9 mouse cellular contexts compared by ENCODE assay signal in genomic region chr9:101262815-101263214, GRCm38 (mm10).
"Had no signal": no experiment of that assay in that cellular context is flagged by ENCODE, and none has a peak within 500 bp of the region (broad histone marks: within the 10 kb centered on the region; RNA-seq: fewer than 3 reads in every experiment).

No protein-coding gene starts in this region.

- H3K4me1 ChIP-seq: midbrain, embryonic 10.5 days had no signal

- H3K27me3 ChIP-seq: limb, embryonic 15.5 days; liver, embryonic 12.5 days; neural tube, embryonic 15.5 days had no signal

- DNase-seq: midbrain, embryonic 14.5 days; right cerebral cortex, postnatal 25 days; thymus, adult 18-20 months; thymus, postnatal 14 days had no signal

- H3K9ac ChIP-seq: limb, embryonic 15.5 days; liver, embryonic 12.5 days; neural tube, embryonic 15.5 days had no signal

- H3K27ac ChIP-seq: liver, embryonic 12.5 days; midbrain, embryonic 10.5 days; neural tube, embryonic 15.5 days had no signal

- H3K4me3 ChIP-seq: limb, embryonic 15.5 days; liver, embryonic 12.5 days; midbrain, embryonic 10.5 days; myocyte; neural tube, embryonic 15.5 days had no signal

- H3K36me3 ChIP-seq: limb, embryonic 15.5 days; liver, embryonic 12.5 days; midbrain, embryonic 10.5 days; neural tube, embryonic 15.5 days had no signal
